Mouse (Mus musculus) erythroblast, embryonic 14.5 days (primary cell): ENCODE results near the gene Pole3.
A peak's percentile ranks its signal among the peaks of the same experiment; 100 is the strongest.

Source experiments
- GATA1 ChIP-seq: IDR thresholded peaks from 2 replicates; pipeline ENCODE4 v1.6.1; 2012; ENCODE audit warnings: low read length, inconsistent platforms, mixed read lengths
- TAL1 ChIP-seq: IDR thresholded peaks from 3 replicates; pipeline ENCODE4 v1.6.1; 2012; ENCODE audit warnings: low read length, inconsistent platforms, mixed read lengths

DNA sequence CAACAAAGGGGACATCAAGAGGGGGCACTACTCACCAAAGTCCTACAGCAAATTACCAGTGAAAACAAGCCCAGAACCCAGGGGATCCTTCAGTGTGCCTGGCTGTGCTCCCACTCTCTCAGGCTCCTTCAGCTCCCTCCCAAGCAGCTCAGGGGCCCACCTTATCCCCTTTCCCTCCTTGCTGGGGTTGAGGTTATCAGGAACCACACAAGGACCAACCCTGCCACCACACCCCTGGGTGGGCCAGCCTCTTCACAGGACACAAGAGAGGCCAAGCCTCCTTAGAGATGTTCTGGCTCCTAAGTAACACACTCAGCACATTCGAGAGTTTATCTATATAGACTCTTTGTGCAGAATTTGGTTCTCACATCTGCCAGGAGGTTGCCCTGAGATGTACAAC, 8.3 kb downstream of the Pole3 start:
- TF ChIP-seq TAL1 (peak; percentile 99), GATA1 (peak; percentile 99)
